12 mouse cellular contexts compared by ENCODE assay signal in genomic region chr1:126454504-126455173, GRCm38 (mm10).
DNase-seq lines count a peak whose midpoint lies in the region; ATAC-seq and TF ChIP-seq lines count a peak whose summit lies in the region.
"Had no signal": no experiment of that assay in that cellular context is flagged by ENCODE, and none has a peak within 500 bp of the region (broad histone marks: within the 10 kb centered on the region; RNA-seq: fewer than 3 reads in every experiment).

No protein-coding gene starts in this region.

- H3K27me3 ChIP-seq in midbrain, embryonic 12.5 days: no peaks in the 10 kb centered on the region
- H3K27me3 ChIP-seq in midbrain, embryonic 10.5 days (ENCODE audit: low read depth, poor library complexity, severe bottlenecking): no peaks in the 10 kb centered on the region
- no peaks in the 10 kb centered on the region for H3K27me3 ChIP-seq in cerebellum, adult 2 months (ENCODE audit: control insufficient read depth, insufficient read depth, low read length)
- H3K27me3 ChIP-seq in midbrain, embryonic 15.5 days (replicated peaks): no peaks in the 10 kb centered on the region
- H3K27me3 ChIP-seq: intestine, embryonic 15.5 days; liver, embryonic 13.5 days had no signal

- no peak for TF ChIP-seq CTCF in cerebellum, adult 2 months (IDR thresholded peaks at IDR 0.05; ENCODE audit: borderline replicate concordance, insufficient read depth, low read depth, low read length)

- H3K4me1 ChIP-seq in midbrain, embryonic 12.5 days: peaks cover 6% of the 10 kb centered on the region; the same call in 1 of the 2 replicates
- peaks cover 4% of the 10 kb centered on the region; the same call in 1 of the 2 replicates for H3K4me1 ChIP-seq in midbrain, embryonic 10.5 days
- H3K4me1 ChIP-seq in cerebellum, adult 2 months (ENCODE audit: control insufficient read depth, insufficient read depth, low read length): no peaks in the 10 kb centered on the region; the same call in 1 of the 2 replicates
- peaks cover 4% of the 10 kb centered on the region for H3K4me1 ChIP-seq in midbrain, embryonic 15.5 days
- H3K4me1 ChIP-seq: intestine, embryonic 15.5 days; liver, embryonic 13.5 days had no signal

- WGBS in midbrain, embryonic 12.5 days: 64% methylated on average over 9 of the region's 9 CpGs
- 61% methylated on average over 9 of the region's 9 CpGs for WGBS in midbrain, embryonic 10.5 days
- WGBS in cerebellum, adult 2 months: 5% methylated on average over 9 of the region's 9 CpGs
- WGBS in midbrain, embryonic 15.5 days: 35% methylated on average over 9 of the region's 9 CpGs

- ATAC-seq in midbrain, embryonic 12.5 days (ENCODE audit: low FRiP score, low read depth): peak; percentile 23; the same call in 1 of the 2 replicates
- peak; percentile 52 for ATAC-seq in midbrain, embryonic 15.5 days (replicated peaks)
- ATAC-seq: intestine, embryonic 15.5 days had no signal

- no peak overlapping the region for H3K27ac ChIP-seq in midbrain, embryonic 12.5 days (replicated peaks)
- H3K27ac ChIP-seq in midbrain, embryonic 10.5 days (replicated peaks): no peak overlapping the region
- H3K27ac ChIP-seq in cerebellum, adult 2 months (ENCODE audit: insufficient read depth, low read length): no peak overlapping the region
- peak overlapping the region; percentile 37; the same call in 1 of the 2 replicates for H3K27ac ChIP-seq in midbrain, embryonic 15.5 days
- H3K27ac ChIP-seq: intestine, embryonic 15.5 days; liver, embryonic 13.5 days had no signal

- H3K36me3 ChIP-seq in midbrain, embryonic 12.5 days: no peaks in the 10 kb centered on the region
- no peaks in the 10 kb centered on the region for H3K36me3 ChIP-seq in midbrain, embryonic 10.5 days
- no peaks in the 10 kb centered on the region for H3K36me3 ChIP-seq in midbrain, embryonic 15.5 days (replicated peaks)
- H3K36me3 ChIP-seq: intestine, embryonic 15.5 days; liver, embryonic 13.5 days had no signal

- no peaks in the 10 kb centered on the region for H3K9me3 ChIP-seq in midbrain, embryonic 12.5 days
- H3K9me3 ChIP-seq in midbrain, embryonic 10.5 days (replicated peaks): no peaks in the 10 kb centered on the region
- H3K9me3 ChIP-seq in midbrain, embryonic 15.5 days: no peaks in the 10 kb centered on the region
- H3K9me3 ChIP-seq: intestine, embryonic 15.5 days; liver, embryonic 13.5 days had no signal

- H3K4me3 ChIP-seq in midbrain, embryonic 12.5 days: no peak overlapping the region
- H3K4me3 ChIP-seq in midbrain, embryonic 10.5 days: no peak overlapping the region
- H3K4me3 ChIP-seq in cerebellum, adult 2 months (replicated peaks; ENCODE audit: insufficient read depth, low read depth, low read length): no peak overlapping the region
- no peak overlapping the region for H3K4me3 ChIP-seq in midbrain, embryonic 15.5 days
- H3K4me3 ChIP-seq: intestine, embryonic 15.5 days; liver, embryonic 13.5 days had no signal

- DNase-seq in midbrain, embryonic 10.5 days (ENCODE audit: low spot score): no peak
- peak; percentile 87 to 93 for DNase-seq in cerebellum, adult 2 months
- DNase-seq in cerebellum, postnatal 36 days: peak; percentile 80 to 82
- no peak for DNase-seq in yolk sac, embryonic 10.5 days (ENCODE audit: low spot score)
- DNase-seq in gastrocnemius, postnatal 14 days: no peak
- DNase-seq: adrenal gland, postnatal 14 days; gastrocnemius, postnatal 25 days; kidney, postnatal 4 days; liver, embryonic 13.5 days had no signal

- H3K9ac ChIP-seq in midbrain, embryonic 12.5 days (replicated peaks): no peak overlapping the region
- H3K9ac ChIP-seq in midbrain, embryonic 15.5 days: no peak overlapping the region
- H3K9ac ChIP-seq: intestine, embryonic 15.5 days; liver, embryonic 13.5 days had no signal

- intact Hi-C loops in gastrocnemius, postnatal 14 days (cut with DNase I; ENCODE audit: low total_unique reads): no loop called here

- TF ChIP-seq POLR2A in cerebellum, adult 2 months (IDR thresholded peaks at IDR 0.05; ENCODE audit: borderline replicate concordance, insufficient read depth, low read length): no peak

- H3K4me2 ChIP-seq in midbrain, embryonic 12.5 days (replicated peaks): no peak overlapping the region
- H3K4me2 ChIP-seq in midbrain, embryonic 15.5 days: no peak overlapping the region
- H3K4me2 ChIP-seq: intestine, embryonic 15.5 days; liver, embryonic 13.5 days had no signal

Comparison
In these comparisons a context has a peak if more than half of its experiments do, and no peak if none do; other contexts are left out.
1. DNase-seq: peak in cerebellum, adult 2 months (2 of 2) and cerebellum, postnatal 36 days (2 of 2); none in midbrain, embryonic 10.5 days (single experiment), yolk sac, embryonic 10.5 days (single experiment) and gastrocnemius, postnatal 14 days (single experiment).